In genomic region chr4:76485848-76486247, GRCm38 (mm10) we compare ENCODE assay signal across 14 mouse cellular contexts.
DNase-seq lines count a peak whose midpoint lies in the region; ATAC-seq and TF ChIP-seq lines count a peak whose summit lies in the region.
"Had no signal": no experiment of that assay in that cellular context is flagged by ENCODE, and none has a peak within 500 bp of the region (broad histone marks: within the 10 kb centered on the region; RNA-seq: fewer than 3 reads in every experiment).

No protein-coding gene starts in this region.

- ATAC-seq in lung, postnatal 0 days: no peak
- ATAC-seq in stomach, postnatal 0 days (ENCODE audit: low FRiP score, low TSS enrichment): no peak
- ATAC-seq: activated CD4-positive, CD25-positive, alpha-beta regulatory T cell, adult 4 months had no signal

- H3K9me3 ChIP-seq in heart, embryonic 10.5 days: no peaks in the 10 kb centered on the region
- H3K9me3 ChIP-seq in lung, postnatal 0 days (ENCODE audit: low read length): no peaks in the 10 kb centered on the region
- no peaks in the 10 kb centered on the region for H3K9me3 ChIP-seq in stomach, postnatal 0 days (ENCODE audit: control insufficient read depth, low read length)
- H3K9me3 ChIP-seq: embryonic facial prominence, embryonic 13.5 days; forebrain, embryonic 12.5 days; limb, embryonic 10.5 days had no signal

- H3K9ac ChIP-seq in lung, postnatal 0 days (replicated peaks; ENCODE audit: low read depth): no peak overlapping the region
- H3K9ac ChIP-seq in stomach, postnatal 0 days (ENCODE audit: low read length): no peak overlapping the region
- H3K9ac ChIP-seq: embryonic facial prominence, embryonic 13.5 days; forebrain, embryonic 12.5 days; liver, embryonic 14.5 days had no signal

- no peaks in the 10 kb centered on the region for H3K36me3 ChIP-seq in heart, embryonic 10.5 days
- H3K36me3 ChIP-seq in lung, postnatal 0 days (ENCODE audit: insufficient read depth, low read length): no peaks in the 10 kb centered on the region
- H3K36me3 ChIP-seq in stomach, postnatal 0 days (ENCODE audit: control insufficient read depth, insufficient read depth, low read length): no peaks in the 10 kb centered on the region
- H3K36me3 ChIP-seq: embryonic facial prominence, embryonic 13.5 days; forebrain, embryonic 12.5 days; limb, embryonic 10.5 days had no signal

- no peak overlapping the region for H3K4me3 ChIP-seq in cerebellum, adult 2 months (replicated peaks; ENCODE audit: insufficient read depth, low read depth, low read length)
- H3K4me3 ChIP-seq in heart, embryonic 10.5 days: no peak overlapping the region
- no peak overlapping the region for H3K4me3 ChIP-seq in lung, postnatal 0 days (ENCODE audit: low read depth, low read length)
- H3K4me3 ChIP-seq in lung, adult 2 months (replicated peaks; ENCODE audit: extremely low read depth, low read depth, low read length): no peak overlapping the region
- H3K4me3 ChIP-seq in stomach, postnatal 0 days (ENCODE audit: low read depth, low read length): no peak overlapping the region
- H3K4me3 ChIP-seq: embryonic facial prominence, embryonic 13.5 days; forebrain, embryonic 12.5 days; limb, embryonic 10.5 days; myocyte had no signal

- WGBS in cerebellum, adult 2 months: 85% methylated on average over 3 of the region's 3 CpGs
- WGBS in heart, embryonic 10.5 days: 68% methylated on average over 3 of the region's 3 CpGs
- 26% methylated on average over 3 of the region's 3 CpGs for WGBS in lung, postnatal 0 days
- WGBS in lung, adult 2 months: 40% methylated on average over 3 of the region's 3 CpGs
- WGBS in stomach, postnatal 0 days: 48% methylated on average over 3 of the region's 3 CpGs

- intact Hi-C loops in heart, postnatal 10 days (cut with DNase I): no loop called here

- peak; percentile 16; the same call in 1 of the 2 replicates for TF ChIP-seq CTCF in cerebellum, adult 2 months (IDR thresholded peaks at IDR 0.05; ENCODE audit: borderline replicate concordance, insufficient read depth, low read depth, low read length)
- peak; percentile 43 for TF ChIP-seq CTCF in lung, postnatal 0 days (IDR thresholded peaks at IDR 0.05)
- TF ChIP-seq CTCF in lung, adult 2 months (IDR thresholded peaks at IDR 0.05; ENCODE audit: insufficient read depth, low read length): no peak
- TF ChIP-seq CTCF in stomach, postnatal 0 days (IDR thresholded peaks at IDR 0.05; ENCODE audit: low read depth): peak; percentile 53

- no peak overlapping the region for H3K27ac ChIP-seq in cerebellum, adult 2 months (ENCODE audit: insufficient read depth, low read length)
- no peak overlapping the region for H3K27ac ChIP-seq in heart, embryonic 10.5 days
- H3K27ac ChIP-seq in lung, postnatal 0 days (ENCODE audit: low read length): no peak overlapping the region
- no peak overlapping the region for H3K27ac ChIP-seq in stomach, postnatal 0 days (replicated peaks)
- H3K27ac ChIP-seq: embryonic facial prominence, embryonic 13.5 days; forebrain, embryonic 12.5 days; limb, embryonic 10.5 days; liver, embryonic 14.5 days had no signal

- H3K27me3 ChIP-seq in cerebellum, adult 2 months (ENCODE audit: control insufficient read depth, insufficient read depth, low read length): no peaks in the 10 kb centered on the region
- H3K27me3 ChIP-seq in heart, embryonic 10.5 days (ENCODE audit: insufficient read depth, poor library complexity, severe bottlenecking): no peaks in the 10 kb centered on the region
- no peaks in the 10 kb centered on the region for H3K27me3 ChIP-seq in lung, postnatal 0 days (replicated peaks; ENCODE audit: insufficient read depth, low read length)
- H3K27me3 ChIP-seq in stomach, postnatal 0 days (ENCODE audit: control insufficient read depth, insufficient read depth, low read length): no peaks in the 10 kb centered on the region
- H3K27me3 ChIP-seq: embryonic facial prominence, embryonic 13.5 days; forebrain, embryonic 12.5 days had no signal

- no peaks in the 10 kb centered on the region for H3K4me1 ChIP-seq in cerebellum, adult 2 months (ENCODE audit: control insufficient read depth, insufficient read depth, low read length)
- H3K4me1 ChIP-seq in heart, embryonic 10.5 days: 0 out of 2 replicates have a peak, but pooled peaks cover 4% of the 10 kb centered on the region
- no peaks in the 10 kb centered on the region for H3K4me1 ChIP-seq in lung, postnatal 0 days (ENCODE audit: insufficient read depth, low read depth, low read length)
- H3K4me1 ChIP-seq in lung, adult 2 months (ENCODE audit: control insufficient read depth, insufficient read depth, low read length): no peaks in the 10 kb centered on the region; the same call in 1 of the 2 replicates
- no peaks in the 10 kb centered on the region for H3K4me1 ChIP-seq in stomach, postnatal 0 days (replicated peaks; ENCODE audit: control insufficient read depth, insufficient read depth)
- H3K4me1 ChIP-seq: embryonic facial prominence, embryonic 13.5 days; forebrain, embryonic 12.5 days; limb, embryonic 10.5 days had no signal

- H3K4me2 ChIP-seq in lung, postnatal 0 days (replicated peaks; ENCODE audit: low read depth, low read length): no peak overlapping the region
- no peak overlapping the region for H3K4me2 ChIP-seq in stomach, postnatal 0 days (replicated peaks; ENCODE audit: low read depth)
- H3K4me2 ChIP-seq: embryonic facial prominence, embryonic 13.5 days; forebrain, embryonic 12.5 days had no signal

- no peak for TF ChIP-seq EP300 in lung, postnatal 0 days (IDR thresholded peaks at IDR 0.05)
- TF ChIP-seq EP300 in stomach, postnatal 0 days (optimal IDR thresholded peaks at IDR 0.05): no peak

- DNase-seq in cerebellum, adult 2 months: peak in 1 of 2 experiments; percentile 12
- DNase-seq in cerebellum, adult 11 months: no peak
- peak; percentile 9 to 16 for DNase-seq in heart, postnatal 10 days
- DNase-seq in heart, embryonic 10.5 days (ENCODE audit: low spot score): no peak
- peak; percentile 8 for DNase-seq in lung, postnatal 0 days (ENCODE audit: low spot score)
- no peak for DNase-seq in lung, adult 2 months
- DNase-seq in stomach, postnatal 0 days (ENCODE audit: low spot score): no peak
- DNase-seq: right cerebral cortex, postnatal 25 days had no signal

- TF ChIP-seq POLR2A in cerebellum, adult 2 months (IDR thresholded peaks at IDR 0.05; ENCODE audit: borderline replicate concordance, insufficient read depth, low read length): no peak
- TF ChIP-seq POLR2A in lung, adult 2 months (IDR thresholded peaks at IDR 0.05; ENCODE audit: borderline replicate concordance, extremely low read depth, low read depth, low read length): no peak

Comparison
In these comparisons a context has a peak if more than half of its experiments do, and no peak if none do; other contexts are left out.
1. DNase-seq: peak in heart, postnatal 10 days (2 of 2) and lung, postnatal 0 days (single experiment); none in cerebellum, adult 11 months (single experiment), heart, embryonic 10.5 days (single experiment), lung, adult 2 months (single experiment) and stomach, postnatal 0 days (single experiment).